Mouse (Mus musculus) monocyte, adult 59 days (primary cell): ENCODE data around the gene Lman1l. TPM values are rescaled to one million over a fixed set of nuclear protein-coding genes. Genes with fewer than 3 reads are reported as not detected.

Experiments used
- total RNA-seq, 2 experiments: library from RNA; stranded (reverse); gene quantifications; one replicate each; pipeline ENCODE4 v1.2.4; 2023

Lman1l gene
- total RNA-seq = not detected

DNA sequence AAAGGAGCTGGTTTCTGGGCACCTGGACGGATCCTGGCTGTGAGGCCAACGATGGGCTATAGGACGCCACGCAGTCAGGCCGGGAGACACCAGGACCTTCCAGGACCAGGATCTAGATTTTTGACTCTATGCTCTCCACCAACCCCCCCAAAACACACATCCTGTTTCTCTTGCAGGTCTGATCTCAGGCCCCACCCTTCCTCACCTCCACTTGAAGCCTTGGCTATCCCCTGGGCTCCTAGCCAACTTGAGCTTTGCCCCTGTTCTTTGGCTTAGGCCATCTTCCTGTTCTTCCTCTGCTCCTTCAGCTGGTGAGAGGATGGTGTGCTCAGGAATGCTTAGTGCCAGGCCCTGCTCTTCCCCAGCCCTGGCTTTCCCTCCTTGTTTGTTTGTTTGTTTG, at the start of gene Lman1l:
Lman1l (minus strand) TSS at position 101 of the 400 bp plus-strand sequence.

DNA sequence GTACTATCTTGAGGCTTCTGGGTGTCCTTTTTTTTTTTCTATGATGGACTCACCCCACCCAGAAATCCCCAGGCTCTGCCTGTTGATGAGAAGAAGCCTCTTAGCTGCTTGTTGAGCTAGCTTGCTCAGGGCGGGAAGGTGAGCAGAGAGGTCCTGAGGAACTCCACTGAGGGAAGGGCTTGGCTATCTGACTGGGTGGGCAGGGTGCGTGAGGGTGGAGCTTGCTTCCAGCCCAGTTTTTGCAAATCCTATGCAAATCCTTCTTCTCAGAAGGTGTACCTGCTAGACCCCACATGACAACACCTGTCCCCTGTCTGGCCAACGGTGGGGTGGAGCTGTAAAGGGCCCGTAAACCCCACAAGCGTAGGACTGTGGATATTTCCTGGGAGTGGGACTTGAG, 32.7 kb upstream of the Lman1l start, which contains the start of gene Csk:
Csk (minus strand) TSS at position 349 of the 400 bp plus-strand sequence.

GRCm38 (mm10) chr9:57606139-57606851, 14.3 kb downstream of the Lman1l start, which contains the start of gene Cplx3:
TSS of gene Cplx3 (minus strand) at chr9:57606281.

GRCm38 (mm10) chr9:57589224-57590126, 31.1 kb downstream of the Lman1l start, which contains the start of gene Ulk3:
TSS of gene Ulk3 (plus strand) at chr9:57589452.

DNA sequence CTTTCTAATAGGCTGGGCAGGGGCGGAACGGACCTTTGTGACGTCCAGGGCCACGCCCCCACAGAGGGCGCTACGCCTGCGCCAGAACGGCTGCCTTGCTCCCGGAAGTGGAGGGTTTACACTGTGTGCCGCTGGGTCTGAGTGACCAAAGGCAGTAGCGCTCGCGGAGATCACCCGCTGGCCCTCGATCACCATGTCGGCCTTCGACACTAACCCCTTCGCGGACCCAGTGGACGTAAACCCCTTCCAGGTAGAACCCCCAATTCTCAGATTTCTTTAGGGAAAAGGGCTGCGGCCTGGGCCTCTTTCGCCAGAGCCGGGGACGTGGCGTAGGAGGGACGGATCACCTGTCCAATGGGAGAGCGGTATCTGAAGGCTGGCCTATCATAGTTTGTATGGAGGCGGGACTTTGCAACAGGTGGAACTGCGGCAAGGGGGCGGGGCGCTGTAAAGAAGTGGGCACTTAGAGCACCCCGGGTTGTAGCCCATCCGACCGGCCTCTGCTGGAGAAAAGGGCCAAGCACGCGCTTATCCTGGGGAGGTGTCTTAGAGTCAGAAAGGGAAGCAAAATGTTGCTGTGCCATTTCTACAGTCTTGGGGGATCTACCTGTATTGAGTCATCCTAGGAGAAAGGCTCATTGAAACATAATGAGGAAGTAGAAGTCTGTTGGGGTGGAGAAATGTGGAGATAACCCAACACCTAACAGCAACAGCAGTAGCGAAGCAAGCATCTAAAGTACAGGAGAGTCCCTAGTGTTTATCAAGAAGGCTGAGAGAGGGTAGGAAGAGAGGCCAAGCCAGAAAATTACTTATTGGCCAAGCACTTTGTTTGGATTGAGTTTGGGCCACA, 59.5 kb downstream of the Lman1l start, which contains the start of gene Scamp2:
Scamp2 (plus strand) TSS at position 83 of the 850 bp plus-strand sequence.

Other genes starting within 250 kb of the Lman1l start
- 10 to 100 TPM; 19.5 to 28.5 TPM for gene Ppcdc, start 180.7 kb downstream of the Lman1l start, total RNA-seq
- 10 to 100 TPM; 18.7 to 19.8 TPM for gene Scamp5, start 152.7 kb downstream of the Lman1l start, total RNA-seq
- gene Rpp25, start 116.7 kb downstream of the Lman1l start, total RNA-seq = under 1 TPM in 1 of 2 experiments, not detected in 1; 0.34 TPM
- 100 to 1,000 TPM; 145 to 158 TPM for gene Cox5a, start 99.5 kb downstream of the Lman1l start, total RNA-seq
- gene Fam219b, start 83.2 kb downstream of the Lman1l start, total RNA-seq = 10 to 100 TPM; 15.8 to 16.1 TPM
- gene Mpi, start 68.0 kb downstream of the Lman1l start, total RNA-seq = 10 to 100 TPM; 12.0 to 12.1 TPM
- 100 to 1,000 TPM; 122 to 136 TPM for gene Scamp2, start 59.8 kb downstream of the Lman1l start, total RNA-seq
- 10 to 100 TPM; 31.8 to 33.3 TPM for gene Ulk3, start 31.3 kb downstream of the Lman1l start, total RNA-seq
- not detected for gene Cplx3, start 14.5 kb downstream of the Lman1l start, total RNA-seq
- gene Csk, start 32.9 kb upstream of the Lman1l start, total RNA-seq = 100 to 1,000 TPM; 359 to 372 TPM
- gene Cyp1a2, start 62.9 kb upstream of the Lman1l start, total RNA-seq = not detected
- not detected for gene Cyp1a1, start 67.2 kb upstream of the Lman1l start, total RNA-seq
- 10 to 100 TPM; 14.9 to 15.0 TPM for gene Edc3, start 87.8 kb upstream of the Lman1l start, total RNA-seq
- gene Clk3, start 145.1 kb upstream of the Lman1l start, total RNA-seq = 100 to 1,000 TPM; 227 to 232 TPM
- gene Arid3b, start 216.0 kb upstream of the Lman1l start, total RNA-seq = 10 to 100 TPM; 17.9 to 19.7 TPM